Mouse (Mus musculus): ENCODE measurements at regions not wholly inside any gene's neighbourhood (a gene's known extent, or its start where the extent isn't known, plus 50 kb on each side); places are given as distances from the start of the nearest gene placed in this dataset.

- DNase-seq (ENCODE audit: low spot score in 2 of 2) = no peak
Observed at GRCm38 (mm10) chr16:5673372-5673960, 211.7 kb upstream of the Rbfox1 start.

- no peak for DNase-seq (ENCODE audit: low spot score in 2 of 2)
Observed at GRCm38 (mm10) chr16:5672871-5673270, 212.3 kb upstream of the Rbfox1 start.

GRCm38 (mm10) chr16:5668403-5668967, 216.7 kb upstream of the Rbfox1 start:
- no peak for DNase-seq (ENCODE audit: low spot score in 2 of 2)

- DNase-seq (ENCODE audit: low spot score in 2 of 2) = peak in 1 of 2 experiments; percentile 22
Observed at GRCm38 (mm10) chr16:5661918-5662317, 223.2 kb upstream of the Rbfox1 start.

- DNase-seq (ENCODE audit: low spot score in 2 of 2) = no peak
Observed at GRCm38 (mm10) chr16:5651551-5651950, 233.6 kb upstream of the Rbfox1 start.

GRCm38 (mm10) chr16:5651002-5651401, 234.2 kb upstream of the Rbfox1 start:
- no peak for DNase-seq (ENCODE audit: low spot score in 2 of 2)

GRCm38 (mm10) chr16:5639956-5640355, 245.2 kb upstream of the Rbfox1 start:
- no peak for DNase-seq (ENCODE audit: low spot score in 2 of 2)

- no peak for DNase-seq (ENCODE audit: low spot score in 2 of 2)
Observed at GRCm38 (mm10) chr16:5629996-5630395, 255.2 kb upstream of the Rbfox1 start.

GRCm38 (mm10) chr16:5627910-5628309, 257.2 kb upstream of the Rbfox1 start:
- no peak for DNase-seq (ENCODE audit: low spot score in 2 of 2)

GRCm38 (mm10) chr16:5627117-5627909, 257.8 kb upstream of the Rbfox1 start:
- DNase-seq (ENCODE audit: low spot score in 2 of 2) = no peak

GRCm38 (mm10) chr16:5625159-5625558, 260.0 kb upstream of the Rbfox1 start:
- DNase-seq (ENCODE audit: low spot score in 2 of 2) = no peak

- no peak for DNase-seq (ENCODE audit: low spot score in 2 of 2)
Observed at GRCm38 (mm10) chr16:5620566-5620965, 264.6 kb upstream of the Rbfox1 start.

- no peak for DNase-seq (ENCODE audit: low spot score in 2 of 2)
Observed at GRCm38 (mm10) chr16:5616356-5616755, 268.8 kb upstream of the Rbfox1 start.

- no peak for DNase-seq (ENCODE audit: low spot score in 2 of 2)
Observed at GRCm38 (mm10) chr16:5595359-5595758, 289.8 kb upstream of the Rbfox1 start.

GRCm38 (mm10) chr16:5578333-5578732, 306.8 kb upstream of the Rbfox1 start:
- no peak for DNase-seq (ENCODE audit: low spot score in 2 of 2)

- DNase-seq (ENCODE audit: low spot score in 2 of 2) = no peak
Observed at GRCm38 (mm10) chr16:5572780-5573179, 312.4 kb upstream of the Rbfox1 start.

- no peak for DNase-seq (ENCODE audit: low spot score in 2 of 2)
Observed at GRCm38 (mm10) chr16:5570619-5571018, 314.5 kb upstream of the Rbfox1 start.

- DNase-seq (ENCODE audit: low spot score in 2 of 2) = no peak
Observed at GRCm38 (mm10) chr16:5569101-5569500, 313.3 kb upstream of the Eef2kmt start.

- no peak for DNase-seq (ENCODE audit: low spot score in 2 of 2)
Observed at GRCm38 (mm10) chr16:5549026-5549425, 293.2 kb upstream of the Eef2kmt start.

GRCm38 (mm10) chr16:5548602-5549001, 292.8 kb upstream of the Eef2kmt start:
- no peak for DNase-seq (ENCODE audit: low spot score in 2 of 2)

- DNase-seq (ENCODE audit: low spot score in 2 of 2) = no peak
Observed at GRCm38 (mm10) chr16:5546808-5547207, 291.0 kb upstream of the Eef2kmt start.

- DNase-seq (ENCODE audit: low spot score in 2 of 2) = no peak
Observed at GRCm38 (mm10) chr16:5545801-5546200, 290.0 kb upstream of the Eef2kmt start.

- DNase-seq (ENCODE audit: low spot score in 2 of 2) = no peak
Observed at GRCm38 (mm10) chr16:5544436-5544835, 288.7 kb upstream of the Eef2kmt start.
